Mouse (Mus musculus) bone marrow, adult 2 months (tissue): ENCODE measurements around the gene Shkbp1.

Source experiments
- CTCF ChIP-seq: fragments of 200-500 bp; IDR thresholded peaks from 2 replicates; pipeline ENCODE4 v1.5.1; 2011; ENCODE audit warnings: low read length, control low read depth; ENCODE audit not compliant: control insufficient read depth, insufficient read depth
- POLR2A ChIP-seq: fragments of 200-500 bp; IDR thresholded peaks from 2 replicates; pipeline ENCODE4 v1.6.1; 2011; ENCODE audit warnings: low read depth, mild to moderate bottlenecking, control low read depth, low read length, borderline replicate concordance; ENCODE audit not compliant: control insufficient read depth

GRCm38 (mm10) chr7:27384731-27385130, 28.9 kb upstream of the Shkbp1 start:
- TF ChIP-seq CTCF (peak; percentile 73), POLR2A (no peak)
